Mouse (Mus musculus) E14TG2a.4 (cell line): Measurements from ENCODE around the gene Dscaml1.

Experiments
- CTCF ChIP-seq: conservative IDR thresholded peaks from 2 replicates; pipeline ENCODE4 v1.5.1; 2014; ENCODE audit warnings: low read length
- NANOG ChIP-seq: IDR thresholded peaks from 2 replicates; pipeline ENCODE4 v1.6.1; 2014; ENCODE audit warnings: borderline replicate concordance, low read length, mixed read lengths

DNA sequence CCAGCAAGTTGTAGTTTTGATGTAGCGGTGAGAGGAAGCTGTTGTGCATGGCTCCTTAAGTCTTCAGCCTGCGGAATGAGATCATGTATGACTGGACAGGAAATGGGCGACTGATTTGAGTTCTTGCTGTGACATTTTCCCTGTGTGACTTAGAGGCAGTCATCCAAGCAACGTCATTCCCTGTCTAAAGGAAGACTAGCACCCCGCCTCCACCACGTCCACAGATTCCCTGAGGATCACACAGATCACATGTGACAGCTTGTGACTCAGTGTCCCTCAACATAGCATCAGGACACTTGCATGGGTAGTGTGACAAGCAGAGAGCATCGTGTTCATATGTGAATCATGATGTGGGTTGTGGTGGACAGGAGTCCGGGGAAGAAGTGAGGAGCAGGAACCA, 147.6 kb downstream of the Dscaml1 start:
- TF ChIP-seq CTCF (no peak), NANOG (no peak)
